Mouse (Mus musculus) megakaryocyte, embryonic 14.5 days (primary cell): Measurements from ENCODE around the gene Hecw2.

Experiments used
- FLI1 ChIP-seq: IDR thresholded peaks from 2 replicates; pipeline ENCODE4 v1.6.1; 2012; ENCODE audit warnings: low read length, inconsistent platforms, mixed read lengths
- GATA1 ChIP-seq: IDR thresholded peaks from 3 replicates; pipeline ENCODE4 v1.6.1; 2012; ENCODE audit warnings: mixed read lengths, low read length, inconsistent platforms, borderline replicate concordance

DNA sequence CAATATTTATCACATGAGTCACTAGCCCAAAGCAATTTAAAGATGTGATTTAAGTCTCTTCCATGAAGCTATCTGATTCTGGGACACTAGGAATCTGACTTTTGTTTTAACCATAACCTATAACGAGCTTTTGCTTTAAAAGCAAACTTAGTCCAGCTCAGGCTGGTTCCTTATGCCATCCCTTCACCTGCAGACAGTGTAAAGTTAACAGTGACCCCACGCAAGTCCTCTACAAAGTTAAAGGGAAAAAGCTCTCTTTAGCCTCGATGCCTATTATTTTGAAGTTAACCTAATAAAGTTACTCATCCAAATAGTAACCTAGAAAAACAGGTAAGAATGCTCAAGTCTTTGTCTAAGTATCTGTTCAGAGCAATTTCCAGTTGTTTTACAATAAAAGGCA is 420.4 kb downstream of the Hecw2 start:
- TF ChIP-seq FLI1 (no peak), GATA1 (no peak)
